Comparison of ENCODE assay signal across 26 mouse cellular contexts in the genomic region with DNA sequence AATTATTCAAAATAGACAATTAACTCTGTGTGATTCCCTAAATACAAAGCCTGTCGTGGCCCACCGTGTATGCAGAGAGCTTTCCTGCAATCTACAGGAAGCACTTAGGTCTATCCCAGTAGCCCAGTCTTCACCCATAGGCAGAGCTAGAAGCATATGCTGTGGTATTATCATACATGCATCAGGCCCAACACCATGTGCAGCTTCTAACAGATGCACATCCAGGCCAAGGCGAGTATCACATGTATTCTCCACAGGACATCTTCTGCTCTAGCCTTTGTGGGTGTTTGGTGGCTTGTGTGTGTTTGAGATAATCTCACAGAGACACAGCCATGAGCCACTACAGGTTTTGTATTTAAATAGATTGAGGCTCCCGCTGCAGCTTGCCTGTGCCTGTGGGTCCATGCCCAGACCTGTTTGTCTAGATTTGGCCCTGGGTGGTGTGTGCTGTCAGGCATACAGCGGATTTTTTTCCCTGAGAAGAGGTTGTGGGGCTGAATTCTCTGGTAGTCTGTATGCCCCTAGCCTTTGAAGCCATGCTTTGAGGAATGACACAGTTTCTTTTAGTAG. TPM values are rescaled to one million over a fixed set of nuclear protein-coding genes. Genes with fewer than 3 reads are reported as not detected.
DNase-seq lines count a peak whose midpoint lies in the region; ATAC-seq lines count a peak whose summit lies in the region.
"Had no signal": no experiment of that assay in that cellular context is flagged by ENCODE, and none has a peak within 500 bp of the region (broad histone marks: within the 10 kb centered on the region; RNA-seq: fewer than 3 reads in every experiment).

No protein-coding gene starts in this region.

- WGBS in kidney, embryonic 16.5 days, result 66% methylated on average over 5 of the region's 5 CpGs
- WGBS in liver, embryonic 12.5 days (ENCODE audit: insufficient replicate concordance), result 34% methylated on average over 5 of the region's 5 CpGs

- H3K36me3 ChIP-seq in kidney, embryonic 16.5 days (ENCODE audit: insufficient read depth, low read length), result no peaks in the 10 kb centered on the region
- H3K36me3 ChIP-seq in liver, embryonic 12.5 days, result no peaks in the 10 kb centered on the region
- H3K36me3 ChIP-seq: embryonic facial prominence, embryonic 12.5 days; heart, embryonic 12.5 days; hindbrain, embryonic 12.5 days; midbrain, embryonic 12.5 days; neural tube, embryonic 13.5 days; stomach, embryonic 15.5 days had no signal

- no peak overlapping the region for H3K4me3 ChIP-seq in kidney, embryonic 16.5 days (ENCODE audit: low read length)
- H3K4me3 ChIP-seq in liver, embryonic 12.5 days, result no peak overlapping the region
- H3K4me3 ChIP-seq: embryonic facial prominence, embryonic 12.5 days; gastrocnemius, adult 2 months; heart, embryonic 12.5 days; hindbrain, embryonic 12.5 days; left cerebral cortex, adult 2 months; midbrain, embryonic 12.5 days; neural tube, embryonic 13.5 days; stomach, embryonic 15.5 days had no signal

- H3K27me3 ChIP-seq in kidney, embryonic 16.5 days (ENCODE audit: insufficient read depth, low read length), result no peaks in the 10 kb centered on the region
- H3K27me3 ChIP-seq in liver, embryonic 12.5 days (replicated peaks), result peaks cover 26% of the 10 kb centered on the region
- H3K27me3 ChIP-seq: embryonic facial prominence, embryonic 12.5 days; hindbrain, embryonic 12.5 days; midbrain, embryonic 12.5 days; neural tube, embryonic 13.5 days; stomach, embryonic 15.5 days had no signal

- 0 out of 2 replicates have a peak, but pooled peaks have one; percentile 42 for ATAC-seq in kidney, embryonic 16.5 days (ENCODE audit: low FRiP score, low TSS enrichment)
- ATAC-seq in liver, embryonic 12.5 days, result peak; percentile 86
- peak; percentile 97 for ATAC-seq in megakaryocyte-erythroid progenitor cell, adult 5-6 weeks (replicated peaks; ENCODE audit: low FRiP score, low TSS enrichment, poor library complexity, severe bottlenecking)
- ATAC-seq: CD4-positive, CD25-positive, alpha-beta regulatory T cell, adult 4 months; forebrain, embryonic 14.5 days had no signal

- DNase-seq in kidney, adult 8-10 months, result no peak
- peak; percentile 37 for DNase-seq in c-Kit-positive CD71-positive TER-119-negative erythroid progenitor cells, embryonic 14.5 days (ENCODE audit: low read depth)
- no peak for DNase-seq in thymus, postnatal 14 days
- no peak for DNase-seq in gastrocnemius, adult 18-20 months (ENCODE audit: low spot score)
- DNase-seq: cerebellum, adult 8-10 months; gastrocnemius, adult 2 months; heart, postnatal 14 days; kidney, adult 18-20 months; kidney, postnatal 25 days; left cerebral cortex, postnatal 4 days; thymus, adult 18-20 months had no signal

- no peak overlapping the region for H3K9ac ChIP-seq in kidney, embryonic 16.5 days (replicated peaks; ENCODE audit: low read length)
- H3K9ac ChIP-seq in liver, embryonic 12.5 days, result no peak overlapping the region
- H3K9ac ChIP-seq: embryonic facial prominence, embryonic 12.5 days; heart, embryonic 12.5 days; hindbrain, embryonic 12.5 days; midbrain, embryonic 12.5 days; neural tube, embryonic 13.5 days; stomach, embryonic 15.5 days had no signal

- peak overlapping the region; percentile 27 for H3K27ac ChIP-seq in kidney, embryonic 16.5 days (ENCODE audit: low read length)
- H3K27ac ChIP-seq in liver, embryonic 12.5 days, result no peak overlapping the region
- H3K27ac ChIP-seq: embryonic facial prominence, embryonic 12.5 days; gastrocnemius, adult 2 months; hindbrain, embryonic 12.5 days; left cerebral cortex, adult 2 months; midbrain, embryonic 12.5 days; neural tube, embryonic 13.5 days; stomach, embryonic 15.5 days had no signal

- H3K4me1 ChIP-seq in kidney, embryonic 16.5 days (ENCODE audit: insufficient read depth, low read length), result no peaks in the 10 kb centered on the region
- H3K4me1 ChIP-seq in liver, embryonic 12.5 days, result peaks cover 9% of the 10 kb centered on the region; the same call in 1 of the 2 replicates
- H3K4me1 ChIP-seq: embryonic facial prominence, embryonic 12.5 days; heart, embryonic 12.5 days; hindbrain, embryonic 12.5 days; midbrain, embryonic 12.5 days; neural tube, embryonic 13.5 days; stomach, embryonic 15.5 days had no signal

- H3K9me3 ChIP-seq in kidney, embryonic 16.5 days (ENCODE audit: low read length), result no peaks in the 10 kb centered on the region
- no peaks in the 10 kb centered on the region for H3K9me3 ChIP-seq in liver, embryonic 12.5 days (replicated peaks)
- H3K9me3 ChIP-seq: embryonic facial prominence, embryonic 12.5 days; heart, embryonic 12.5 days; hindbrain, embryonic 12.5 days; midbrain, embryonic 12.5 days; neural tube, embryonic 13.5 days; stomach, embryonic 15.5 days had no signal

- H3K4me2 ChIP-seq in kidney, embryonic 16.5 days (replicated peaks; ENCODE audit: low read depth, low read length), result no peak overlapping the region
- no peak overlapping the region for H3K4me2 ChIP-seq in liver, embryonic 12.5 days
- H3K4me2 ChIP-seq: embryonic facial prominence, embryonic 12.5 days; heart, embryonic 12.5 days; hindbrain, embryonic 12.5 days; midbrain, embryonic 12.5 days; neural tube, embryonic 13.5 days; stomach, embryonic 15.5 days had no signal

RNA-seq across cellular contexts. Expression of a gene that starts 12.0 kb away (rescaled TPM):
- polyA plus RNA-seq in kidney, embryonic 16.5 days (2015; fragmentation: Nextera tagmentation; extraction: Ambion mirVana), result 7.3 and 8.5 TPM in 2 replicates
- polyA plus RNA-seq in liver, embryonic 12.5 days (2016; fragmentation: Nextera tagmentation; extraction: Ambion mirVana), result not detected in 2 replicates
- total RNA-seq in megakaryocyte-erythroid progenitor cell, adult 5-6 weeks (2014; fragmentation: Nextera tagmentation), result not detected in 2 replicates
- not detected in 2 replicates for total RNA-seq in megakaryocyte-erythroid progenitor cell, adult 5-6 weeks (2017)
- total RNA-seq in gastrocnemius, adult 18-20 months (2021), result 1 to 10 TPM; 3.4 to 6.1 TPM
- total RNA-seq: liver, adult 2 months had no signal

RNA-seq across cellular contexts. Expression of a gene that starts 38.4 kb away (rescaled TPM):
- 157 and 160 TPM in 2 replicates for polyA plus RNA-seq in kidney, embryonic 16.5 days (2015; fragmentation: Nextera tagmentation; extraction: Ambion mirVana)
- 114 and 117 TPM in 2 replicates for polyA plus RNA-seq in liver, embryonic 12.5 days (2016; fragmentation: Nextera tagmentation; extraction: Ambion mirVana)
- 104 and 149 TPM in 2 replicates for total RNA-seq in megakaryocyte-erythroid progenitor cell, adult 5-6 weeks (2014; fragmentation: Nextera tagmentation)
- total RNA-seq in megakaryocyte-erythroid progenitor cell, adult 5-6 weeks (2017), result 241 and 258 TPM in 2 replicates
- total RNA-seq in gastrocnemius, adult 18-20 months (2021), result 10 to 100 TPM; 49.6 to 51.0 TPM

RNA-seq across cellular contexts. Expression of a gene that starts 47.7 kb away (rescaled TPM):
- polyA plus RNA-seq in kidney, embryonic 16.5 days (2015; fragmentation: Nextera tagmentation; extraction: Ambion mirVana), result 0.68 and 0.85 TPM in 2 replicates
- polyA plus RNA-seq in liver, embryonic 12.5 days (2016; fragmentation: Nextera tagmentation; extraction: Ambion mirVana), result 0.52 and 0.54 TPM in 2 replicates
- total RNA-seq in megakaryocyte-erythroid progenitor cell, adult 5-6 weeks (2014; fragmentation: Nextera tagmentation), result not detected in 2 replicates
- not detected in 2 replicates for total RNA-seq in megakaryocyte-erythroid progenitor cell, adult 5-6 weeks (2017)
- total RNA-seq in gastrocnemius, adult 18-20 months (2021), result not detected
- total RNA-seq: gastrocnemius, adult 2 months; heart, postnatal 14 days; layer of hippocampus, adult 8-10 months; left cerebral cortex, adult 2 months; left cerebral cortex, postnatal 4 days; liver, adult 2 months had no signal
- polyA plus RNA-seq: forebrain, embryonic 14.5 days; liver, adult 2 months; midbrain, embryonic 12.5 days; spleen, adult 2 months had no signal

Comparison
In these comparisons a context has a peak if more than half of its experiments do, and no peak if none do; other contexts are left out.
1. ATAC-seq: peak in every context shown above with its lines; median percentile 97 in megakaryocyte-erythroid progenitor cell, adult 5-6 weeks; 86 in liver, embryonic 12.5 days; 42 in kidney, embryonic 16.5 days.
2. RNA of a gene that starts 12.0 kb away (total RNA-seq): 3.4 to 6.1 TPM in gastrocnemius, adult 18-20 months; not detected in megakaryocyte-erythroid progenitor cell, adult 5-6 weeks; every median in the first group is over 4 times any median in the second.